Mouse (Mus musculus) left cerebral cortex, postnatal 14 days (tissue): ENCODE results near the gene Nfe2l1. TPM values are rescaled to one million over a fixed set of nuclear protein-coding genes. Genes with fewer than 3 reads are reported as not detected.
"Not testable (repeated sequence)": the region's sequence is repeated elsewhere in the genome, so short reads cannot be mapped to it uniquely, and the experiment has no call there.

Experiments
- DNase-seq, 2 experiments: peaks; one replicate each; pipeline ENCODE4 v3.0.0; 2021 to 2022; ENCODE audit warnings: low spot score in 2 of 2, mixed read lengths in 1 of 2
- intact Hi-C: fragments of 180-260 bp; cut with DNase I; formaldehyde crosslinking; loops from one replicate; pipeline ENCODE4 v1.15.1; 2025
- total RNA-seq, 2 experiments: library from RNA; stranded (reverse); gene quantifications; 2 replicates each; pipeline ENCODE4 v1.2.3; 2021

Nfe2l1 gene
- total RNA-seq, 2 experiments from 2014 or later = 205 to 209 TPM

- peak; percentile 47 to 65 for DNase-seq
- intact Hi-C loops = loop anchor here (5.0 kb wide), 1 partner anchor 38 kb away; the partner anchor contains the start of gene Cbx1
Observed at GRCm38 (mm10) chr11:96824783-96825495, 4.8 kb downstream of the Nfe2l1 start.

- peak; percentile 89 to 94 for DNase-seq
- intact Hi-C loops = no loop called here
Observed at GRCm38 (mm10) chr11:96823880-96824782, 5.6 kb downstream of the Nfe2l1 start.

GRCm38 (mm10) chr11:96823471-96823837 is 6.3 kb downstream of the Nfe2l1 start:
- no peak for DNase-seq

GRCm38 (mm10) chr11:96822675-96823470 is 6.9 kb downstream of the Nfe2l1 start:
- intact Hi-C loops = no loop called here

More at GRCm38 (mm10) chr11:96823471-96823837, 6.3 kb downstream of the Nfe2l1 start:
- intact Hi-C loops = no loop called here

GRCm38 (mm10) chr11:96821956-96822355 is 7.8 kb downstream of the Nfe2l1 start:
- intact Hi-C loops = no loop called here
- DNase-seq = no peak

More at GRCm38 (mm10) chr11:96822675-96823470, 6.9 kb downstream of the Nfe2l1 start:
- peak in 1 of 2 experiments; percentile 40 for DNase-seq

- intact Hi-C loops = no loop called here
- DNase-seq = no peak
Observed at GRCm38 (mm10) chr11:96818128-96818710, 11.5 kb downstream of the Nfe2l1 start.

- intact Hi-C loops = no loop called here
Observed at GRCm38 (mm10) chr11:96816979-96817378, 12.8 kb downstream of the Nfe2l1 start.

GRCm38 (mm10) chr11:96816494-96816893 is 13.3 kb downstream of the Nfe2l1 start:
- intact Hi-C loops = no loop called here
- DNase-seq = no peak

More at GRCm38 (mm10) chr11:96816979-96817378, 12.8 kb downstream of the Nfe2l1 start:
- DNase-seq = no peak

- no peak for DNase-seq
- intact Hi-C loops = no loop called here
Observed at GRCm38 (mm10) chr11:96815895-96816294, 13.9 kb downstream of the Nfe2l1 start.

- intact Hi-C loops = no loop called here
- DNase-seq = no peak
Observed at GRCm38 (mm10) chr11:96814443-96814842, 15.3 kb downstream of the Nfe2l1 start.

GRCm38 (mm10) chr11:96813920-96814319 is 15.8 kb downstream of the Nfe2l1 start:
- intact Hi-C loops = no loop called here

GRCm38 (mm10) chr11:96813455-96813854 is 16.3 kb downstream of the Nfe2l1 start:
- DNase-seq = no peak
- intact Hi-C loops = no loop called here

More at GRCm38 (mm10) chr11:96813920-96814319, 15.8 kb downstream of the Nfe2l1 start:
- no peak for DNase-seq

GRCm38 (mm10) chr11:96811188-96811587 is 18.6 kb downstream of the Nfe2l1 start:
- intact Hi-C loops, DNase-seq: not testable (repeated sequence)

- intact Hi-C loops = no loop called here
- DNase-seq = no peak
Observed at GRCm38 (mm10) chr11:96809562-96810235, 20.1 kb downstream of the Nfe2l1 start.

GRCm38 (mm10) chr11:96808066-96808465 is 21.7 kb downstream of the Nfe2l1 start:
- DNase-seq = no peak
- intact Hi-C loops = no loop called here

- intact Hi-C loops = loop anchor here (2.0 kb wide), 1 partner anchor 37 kb away; no protein-coding TSS in a partner anchor
- DNase-seq = no peak
Observed at GRCm38 (mm10) chr11:96805606-96806005, 24.2 kb downstream of the Nfe2l1 start.

GRCm38 (mm10) chr11:96799511-96799910 is 30.3 kb downstream of the Nfe2l1 start:
- intact Hi-C loops = no loop called here
- no peak for DNase-seq

GRCm38 (mm10) chr11:96796586-96796985 is 33.2 kb downstream of the Nfe2l1 start:
- DNase-seq = no peak
- intact Hi-C loops = no loop called here
